Mouse (Mus musculus) megakaryocyte, embryonic 14.5 days (primary cell): ENCODE data around the gene Fkbp2. TPM values are rescaled to one million over a fixed set of nuclear protein-coding genes. Genes with fewer than 3 reads are reported as not detected.

Source experiments
- H3K27me3 ChIP-seq: replicated peaks from 2 replicates; pipeline ENCODE3; 2012; ENCODE audit warnings: inconsistent platforms
- H3K36me3 ChIP-seq: replicated peaks from 2 replicates; pipeline ENCODE3; 2012; ENCODE audit warnings: low read length, inconsistent platforms, mixed read lengths
- H3K4me1 ChIP-seq: 2 replicates; pipeline ENCODE4 v1.6.1; 2012; ENCODE audit warnings: inconsistent platforms
- H3K4me3 ChIP-seq: replicated peaks from 2 replicates; pipeline ENCODE3; 2012; ENCODE audit warnings: moderate library complexity, mild to moderate bottlenecking, inconsistent platforms
- H3K9me3 ChIP-seq: 2 replicates; pipeline ENCODE4 v1.6.1; 2012; ENCODE audit warnings: inconsistent platforms
- FLI1 ChIP-seq: IDR thresholded peaks from 2 replicates; pipeline ENCODE4 v1.6.1; 2012; ENCODE audit warnings: low read length, inconsistent platforms, mixed read lengths
- GATA1 ChIP-seq: IDR thresholded peaks from 3 replicates; pipeline ENCODE4 v1.6.1; 2012; ENCODE audit warnings: mixed read lengths, low read length, inconsistent platforms, borderline replicate concordance
- polyA plus RNA-seq: library from polyadenylated mRNA; stranded (reverse); fragments of >175 nt; gene quantifications from 2 replicates; pipeline ENCODE4 v1.2.3, GENCODE M21; 2012; ENCODE audit warnings: low replicate concordance; ENCODE audit not compliant: insufficient read depth

Fkbp2 gene
- polyA plus RNA-seq, 1 experiment = 460 TPM

- no peaks in the 10 kb centered on the region for H3K27me3 ChIP-seq
- H3K4me3 ChIP-seq = peak overlapping the region; percentile 95
- no peak for TF ChIP-seq GATA1
- no peak for TF ChIP-seq FLI1
- no peaks in the 10 kb centered on the region for H3K9me3 ChIP-seq
- H3K36me3 ChIP-seq = peaks cover 74% of the 10 kb centered on the region
- peaks cover 81% of the 10 kb centered on the region for H3K4me1 ChIP-seq
These were observed 29.6 kb downstream of the Fkbp2 start for GRCm38 (mm10) chr19:6950613-6951153.

- H3K36me3 ChIP-seq = peaks cover 74% of the 10 kb centered on the region
- no peaks in the 10 kb centered on the region for H3K9me3 ChIP-seq
- H3K27me3 ChIP-seq = no peaks in the 10 kb centered on the region
- TF ChIP-seq FLI1 (no peak), GATA1 (no peak)
- H3K4me3 ChIP-seq = peak overlapping the region; percentile 95
- peaks cover 81% of the 10 kb centered on the region for H3K4me1 ChIP-seq
These were observed 30.4 kb downstream of the Fkbp2 start for GRCm38 (mm10) chr19:6949951-6950350.

- Histone ChIP-seq H3K9me3 (no peaks in the 10 kb centered on the region), H3K4me1 (peaks cover 79% of the 10 kb centered on the region), H3K4me3 (peak overlapping the region; percentile 3), H3K36me3 (peaks cover 71% of the 10 kb centered on the region), H3K27me3 (no peaks in the 10 kb centered on the region)
- TF ChIP-seq FLI1 (no peak), GATA1 (no peak)
These were observed 30.8 kb downstream of the Fkbp2 start for GRCm38 (mm10) chr19:6949532-6949931.

- Histone ChIP-seq H3K36me3 (peaks cover 64% of the 10 kb centered on the region), H3K4me1 (peaks cover 74% of the 10 kb centered on the region)
These were observed 32.1 kb downstream of the Fkbp2 start for GRCm38 (mm10) chr19:6948186-6948585.

GRCm38 (mm10) chr19:6947742-6948141 is 32.6 kb downstream of the Fkbp2 start:
- Histone ChIP-seq H3K9me3 (no peaks in the 10 kb centered on the region), H3K4me3 (no peak overlapping the region), H3K36me3 (peaks cover 59% of the 10 kb centered on the region), H3K4me1 (peaks cover 74% of the 10 kb centered on the region), H3K27me3 (no peaks in the 10 kb centered on the region)
- TF ChIP-seq GATA1 = no peak
- TF ChIP-seq FLI1 = no peak

More at GRCm38 (mm10) chr19:6948186-6948585, 32.1 kb downstream of the Fkbp2 start:
- no peak for TF ChIP-seq FLI1
- no peak for TF ChIP-seq GATA1
- Histone ChIP-seq H3K9me3 (no peaks in the 10 kb centered on the region), H3K4me3 (no peak overlapping the region), H3K27me3 (no peaks in the 10 kb centered on the region)

GRCm38 (mm10) chr19:6943709-6944108 is 36.6 kb downstream of the Fkbp2 start:
- Histone ChIP-seq H3K4me1 (peaks cover 68% of the 10 kb centered on the region), H3K27me3 (no peaks in the 10 kb centered on the region), H3K36me3 (peaks cover 58% of the 10 kb centered on the region), H3K9me3 (no peaks in the 10 kb centered on the region), H3K4me3 (no peak overlapping the region)
- TF ChIP-seq FLI1 = no peak
- TF ChIP-seq GATA1 = no peak

GRCm38 (mm10) chr19:6942764-6943163 is 37.5 kb downstream of the Fkbp2 start:
- TF ChIP-seq FLI1 (no peak), GATA1 (no peak)
- peaks cover 64% of the 10 kb centered on the region for H3K4me1 ChIP-seq
- H3K27me3 ChIP-seq = no peaks in the 10 kb centered on the region
- H3K36me3 ChIP-seq = peaks cover 58% of the 10 kb centered on the region
- peak overlapping the region; percentile 98 for H3K4me3 ChIP-seq
- no peaks in the 10 kb centered on the region for H3K9me3 ChIP-seq

- Histone ChIP-seq H3K9me3 (no peaks in the 10 kb centered on the region), H3K36me3 (peaks cover 59% of the 10 kb centered on the region), H3K4me1 (peaks cover 65% of the 10 kb centered on the region), H3K4me3 (peak within 1 kb of the TSS; percentile 98), H3K27me3 (no peaks in the 10 kb centered on the region)
- TF ChIP-seq FLI1 (no peak), GATA1 (no peak)
These were observed 38.0 kb downstream of the Fkbp2 start, which contains the start of gene Gpr137 for GRCm38 (mm10) chr19:6942249-6942691. Gene Gpr137 (minus strand): TSS chr19:6942480.

GRCm38 (mm10) chr19:6941372-6942248 is 38.7 kb downstream of the Fkbp2 start, which contains the start of gene Bad:
Gene Bad (plus strand): TSS chr19:6941861.
- H3K4me1 ChIP-seq = peaks cover 63% of the 10 kb centered on the region
- H3K9me3 ChIP-seq = no peaks in the 10 kb centered on the region
- TF ChIP-seq FLI1 (no peak), GATA1 (no peak)
- no peaks in the 10 kb centered on the region for H3K27me3 ChIP-seq
- peak within 1 kb of the TSS; percentile 98 for H3K4me3 ChIP-seq
- peaks cover 52% of the 10 kb centered on the region for H3K36me3 ChIP-seq
